Mouse (Mus musculus) ES-E14 (cell line): ENCODE measurements at regions not wholly inside any gene's neighbourhood (a gene's known extent, or its start where the extent isn't known, plus 50 kb on each side); places are given as distances from the start of the nearest gene placed in this dataset.
A peak's percentile ranks its signal among the peaks of the same experiment; 100 is the strongest.

ENCODE experiments used
- DNase-seq: peaks from one replicate; pipeline ENCODE4 v3.0.0-alpha.2; 2013; ENCODE audit warnings: low read depth, low spot score
- H3K27ac ChIP-seq: 2 replicates; pipeline ENCODE4 v1.5.1; 2012; ENCODE audit warnings: low read depth, mild to moderate bottlenecking, low read length, moderate library complexity, mixed read lengths; ENCODE audit not compliant: poor library complexity, insufficient read depth, severe bottlenecking
- H3K36me3 ChIP-seq: 2 replicates; pipeline ENCODE4 v1.6.1; 2012; ENCODE audit warnings: mild to moderate bottlenecking, low read length, moderate library complexity, mixed read lengths; ENCODE audit not compliant: control insufficient read depth, poor library complexity, insufficient read depth, severe bottlenecking
- H3K4me1 ChIP-seq, 2 experiments: fragments of 150-350 bp in 1 of 2; sonication (generic) in 1 of 2; 2 replicates each; pipeline ENCODE4 v1.6.1; 2012; ENCODE audit warnings: low read length in 2 of 2, mild to moderate bottlenecking in 1 of 2, mixed read lengths in 1 of 2; ENCODE audit not compliant: control insufficient read depth in 2 of 2, insufficient read depth in 2 of 2, poor library complexity in 1 of 2
- H3K4me3 ChIP-seq, 2 experiments: fragments of 150-350 bp in 1 of 2; sonication (generic) in 1 of 2; 2 replicates each; pipeline ENCODE4 v1.5.1; 2012; ENCODE audit warnings: low read length in 2 of 2, low read depth in 1 of 2, mild to moderate bottlenecking in 1 of 2, mixed read lengths in 1 of 2; ENCODE audit not compliant: insufficient read depth in 1 of 2, poor library complexity in 1 of 2, severe bottlenecking in 1 of 2
- H3K9ac ChIP-seq: 2 replicates; pipeline ENCODE4 v1.6.1; 2012; ENCODE audit warnings: low read depth, mild to moderate bottlenecking, low read length, mixed read lengths; ENCODE audit not compliant: poor library complexity, insufficient read depth, severe bottlenecking
- H3K9me3 ChIP-seq: fragments of 150-350 bp; sonication (generic); 2 replicates; pipeline ENCODE4 v1.6.1; 2012; ENCODE audit warnings: low read depth, mild to moderate bottlenecking, low read length; ENCODE audit not compliant: control insufficient read depth, insufficient read depth
- CHD2 ChIP-seq: IDR thresholded peaks from 2 replicates; pipeline ENCODE4 v1.6.1; 2014; ENCODE audit warnings: mild to moderate bottlenecking, low read depth, low read length, inconsistent platforms
- HCFC1 ChIP-seq: IDR thresholded peaks from 2 replicates; pipeline ENCODE4 v1.6.1; 2012; ENCODE audit warnings: low read length, inconsistent platforms, borderline replicate concordance; ENCODE audit not compliant: insufficient read depth
- MAFK ChIP-seq: IDR thresholded peaks from 2 replicates; pipeline ENCODE4 v1.6.1; 2014; ENCODE audit warnings: mild to moderate bottlenecking, low read depth, low read length, inconsistent platforms; ENCODE audit not compliant: insufficient read depth
- ZC3H11A ChIP-seq: IDR thresholded peaks from 2 replicates; pipeline ENCODE4 v1.6.1; 2012; ENCODE audit warnings: low read depth, mild to moderate bottlenecking, inconsistent platforms, low read length, borderline replicate concordance
- ZNF384 ChIP-seq: IDR thresholded peaks from 2 replicates; pipeline ENCODE4 v1.6.1; 2012; ENCODE audit warnings: low read depth, low read length, inconsistent platforms
- in situ Hi-C, 2 experiments: fragments of 600-800 bp; cut with MboI; formaldehyde crosslinking; loops; one replicate each; pipeline ENCODE4 v1.15.1; 2025; ENCODE audit warnings: low sequenced_read_pairs in 2 of 2, inconsistent platforms in 1 of 2; ENCODE audit not compliant: unreplicated experiment in 2 of 2

DNA sequence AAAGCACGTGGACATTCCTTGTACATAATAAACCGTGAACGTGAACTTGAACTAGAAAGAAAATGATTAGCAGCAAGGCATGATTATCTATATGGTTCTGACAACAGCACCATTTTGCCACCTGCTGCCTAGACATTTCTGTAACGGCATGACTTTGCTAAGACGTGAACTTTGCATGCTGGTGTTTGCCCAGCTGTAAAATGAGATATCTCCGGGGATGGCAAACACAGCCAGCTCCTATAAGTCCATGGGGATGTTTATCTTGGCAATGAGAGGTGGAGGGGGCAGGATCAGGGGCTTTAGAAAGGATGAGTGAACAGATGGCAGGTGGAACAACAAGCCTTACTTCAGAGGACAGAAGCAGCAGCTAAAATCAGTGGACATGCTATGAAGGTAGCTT, 522.9 kb upstream of the Castor2 start:
- TF ChIP-seq CHD2 = no peak
- TF ChIP-seq HCFC1 = no peak
- no peak for TF ChIP-seq ZNF384
- no peak for TF ChIP-seq MAFK
- no peak for TF ChIP-seq ZC3H11A
- Histone ChIP-seq H3K4me3 (no peak overlapping the region), H3K9ac (no peak overlapping the region), H3K9me3 (no peaks in the 10 kb centered on the region), H3K36me3 (no peaks in the 10 kb centered on the region), H3K4me1 (no peaks in the 10 kb centered on the region), H3K27ac (no peak overlapping the region)
- DNase-seq = no peak
- in situ Hi-C loops = no loop called here

DNA sequence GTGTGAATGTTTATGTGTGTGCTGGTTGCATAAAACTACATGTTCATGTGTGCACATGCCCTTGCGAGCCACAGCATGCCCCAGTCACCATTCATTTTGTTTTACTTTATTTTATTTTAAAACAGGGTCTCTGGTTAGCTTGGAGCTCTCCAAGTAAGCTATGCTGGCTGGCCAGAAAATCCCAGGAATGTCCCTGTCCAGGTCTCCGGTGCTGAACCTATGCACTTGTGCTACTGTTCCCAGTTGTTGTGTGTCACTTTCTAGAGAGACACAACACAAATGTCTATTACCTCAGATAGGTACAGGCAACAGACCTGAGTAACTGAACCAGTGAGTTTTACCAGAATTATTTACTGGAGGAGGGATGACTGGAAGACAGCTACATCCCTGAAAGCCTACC, 530.4 kb upstream of the Castor2 start:
- Histone ChIP-seq H3K4me3 (no peak overlapping the region), H3K4me1 (no peaks in the 10 kb centered on the region), H3K9me3 (no peaks in the 10 kb centered on the region), H3K36me3 (no peaks in the 10 kb centered on the region), H3K27ac (no peak overlapping the region), H3K9ac (no peak overlapping the region)
- DNase-seq = peak; percentile 12
- TF ChIP-seq HCFC1 (no peak), MAFK (no peak), ZNF384 (no peak), CHD2 (no peak), ZC3H11A (no peak)
- in situ Hi-C loops = no loop called here

DNA sequence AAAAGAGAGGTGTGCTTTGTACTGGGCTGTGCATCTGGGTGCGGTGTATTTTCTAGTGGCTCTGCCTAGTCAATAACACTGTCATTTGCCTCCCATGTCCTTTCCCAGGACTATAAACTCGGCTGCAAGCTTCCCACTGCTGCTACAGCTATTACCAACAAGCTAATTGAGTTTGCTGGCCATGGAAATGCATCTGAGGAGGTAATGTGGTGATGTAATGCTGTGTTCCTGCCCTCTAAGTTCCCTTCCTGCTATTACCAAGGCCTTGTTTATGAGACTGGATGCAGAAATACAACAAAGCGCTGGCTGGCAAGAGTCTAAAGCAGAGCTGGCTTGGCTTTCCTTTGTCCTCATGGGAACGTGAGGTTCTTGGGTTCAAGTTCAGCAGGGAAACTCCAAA, 533.0 kb upstream of the Castor2 start:
- H3K4me3 ChIP-seq = no peak overlapping the region
- DNase-seq = no peak
- no peak overlapping the region for H3K9ac ChIP-seq
- H3K9me3 ChIP-seq = no peaks in the 10 kb centered on the region
- H3K36me3 ChIP-seq = no peaks in the 10 kb centered on the region
- H3K4me1 ChIP-seq = no peaks in the 10 kb centered on the region
- H3K27ac ChIP-seq = no peak overlapping the region
- in situ Hi-C loops = no loop called here
- TF ChIP-seq ZNF384 = no peak
- TF ChIP-seq HCFC1 = no peak
- no peak for TF ChIP-seq MAFK
- no peak for TF ChIP-seq ZC3H11A
- no peak for TF ChIP-seq CHD2

DNA sequence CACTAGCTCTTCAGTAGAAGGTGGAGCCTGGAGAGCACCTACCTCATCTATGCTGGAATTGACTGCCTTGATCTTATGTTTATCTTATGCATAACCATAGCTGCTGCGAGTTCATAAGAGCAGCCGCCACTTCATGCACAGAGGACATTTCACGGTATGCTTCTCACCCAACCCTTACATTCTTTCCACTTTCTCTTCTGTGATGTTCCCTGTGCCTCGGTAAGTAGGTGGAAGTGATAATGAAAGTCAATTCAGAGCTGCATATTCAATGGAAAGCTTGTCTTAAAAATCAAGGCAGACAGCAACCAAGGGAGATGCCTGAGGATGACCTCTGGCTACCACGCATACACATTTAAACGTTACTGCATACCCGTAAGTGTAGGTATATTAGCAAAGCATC, 548.9 kb upstream of the Castor2 start:
- H3K27ac ChIP-seq = no peak overlapping the region
- H3K4me1 ChIP-seq = no peaks in the 10 kb centered on the region
- H3K36me3 ChIP-seq = no peaks in the 10 kb centered on the region
- H3K4me3 ChIP-seq = no peak overlapping the region
- TF ChIP-seq ZC3H11A = no peak
- TF ChIP-seq CHD2 = no peak
- TF ChIP-seq ZNF384 = no peak
- no peak for TF ChIP-seq MAFK
- no peak for TF ChIP-seq HCFC1
- H3K9me3 ChIP-seq = no peaks in the 10 kb centered on the region
- DNase-seq = no peak
- no peak overlapping the region for H3K9ac ChIP-seq
- in situ Hi-C loops = no loop called here

DNA sequence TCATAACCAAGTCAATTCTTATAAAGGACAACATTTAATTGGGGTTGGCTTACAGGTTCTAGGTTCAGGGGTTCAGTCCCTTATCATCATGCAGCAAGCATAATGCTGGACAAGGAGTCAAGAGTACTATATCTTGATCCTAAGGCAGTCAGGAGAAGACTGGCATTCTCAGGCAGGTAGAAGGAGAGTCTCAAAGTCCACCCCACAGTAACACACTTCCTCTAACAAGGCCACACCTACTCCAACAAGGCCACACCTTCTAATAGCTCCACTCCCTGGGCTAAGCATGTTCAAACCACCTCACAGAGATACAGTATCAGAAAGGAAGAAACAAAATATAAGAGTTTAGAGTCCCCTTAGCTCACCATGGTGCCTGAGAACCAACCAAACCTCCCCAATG, 557.3 kb upstream of the Castor2 start:
- Histone ChIP-seq H3K27ac (no peak overlapping the region), H3K4me3 (no peak overlapping the region), H3K36me3 (no peaks in the 10 kb centered on the region), H3K9me3 (no peaks in the 10 kb centered on the region), H3K9ac (no peak overlapping the region), H3K4me1 (no peaks in the 10 kb centered on the region)
- in situ Hi-C loops = no loop called here
- no peak for DNase-seq
- TF ChIP-seq CHD2 (no peak), HCFC1 (no peak), ZNF384 (no peak), ZC3H11A (no peak), MAFK (no peak)
